Mouse (Mus musculus) ES-E14 (cell line): ENCODE results near the gene Ifitm6.

Experiments
- HCFC1 ChIP-seq: IDR thresholded peaks from 2 replicates; pipeline ENCODE4 v1.6.1; 2012; ENCODE audit warnings: low read length, inconsistent platforms, borderline replicate concordance; ENCODE audit not compliant: insufficient read depth
- ZC3H11A ChIP-seq: IDR thresholded peaks from 2 replicates; pipeline ENCODE4 v1.6.1; 2012; ENCODE audit warnings: low read depth, mild to moderate bottlenecking, inconsistent platforms, low read length, borderline replicate concordance

DNA sequence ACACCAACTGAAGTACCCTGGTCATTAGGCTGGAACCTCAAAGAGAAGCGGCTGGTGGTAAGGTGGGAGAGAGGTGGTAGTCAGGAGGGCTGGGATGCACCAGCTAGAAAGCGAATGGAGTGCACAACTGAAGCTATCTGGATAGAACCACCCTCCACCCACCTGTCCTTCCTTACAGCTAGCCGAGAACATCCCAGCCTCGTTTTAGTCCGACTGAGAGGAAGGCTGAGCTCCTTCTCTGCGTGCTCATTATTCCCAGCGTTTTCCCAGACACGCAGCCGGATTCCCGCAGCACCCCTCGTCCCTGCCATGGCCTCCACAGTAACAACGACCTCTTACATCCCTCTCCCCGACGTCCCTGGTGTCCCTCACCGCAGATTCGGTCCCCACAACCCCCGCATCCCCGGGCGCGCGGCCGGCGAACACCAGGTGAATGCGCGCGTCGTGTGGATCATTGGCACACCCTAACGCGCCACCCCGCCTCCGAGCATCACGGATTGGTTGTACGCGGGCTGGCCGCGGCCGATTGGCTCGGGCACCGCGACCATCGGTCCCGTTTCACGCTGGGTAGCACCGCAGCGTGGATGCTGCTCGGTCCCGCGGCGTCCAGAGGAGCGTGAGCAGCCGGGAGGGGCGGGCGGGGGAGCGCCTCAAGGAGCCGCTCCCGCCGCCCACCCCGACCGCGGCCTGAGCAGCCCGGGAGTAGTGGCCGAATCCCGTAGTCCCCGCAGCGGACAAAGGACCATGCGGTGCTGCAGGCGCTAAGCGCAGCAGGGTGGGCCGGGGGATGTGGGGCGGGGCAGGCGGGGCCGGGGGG, 42.9 kb upstream of the Ifitm6 start, which contains the start of gene B4galnt4:
- TF ChIP-seq ZC3H11A (no peak), HCFC1 (no peak)
